In genomic region chr17:56074097-56074826, GRCm38 (mm10) we compare ENCODE assay signal across 8 mouse cellular contexts. TPM values are rescaled to one million over a fixed set of nuclear protein-coding genes. Genes with fewer than 3 reads are reported as not detected.
DNase-seq lines count a peak whose midpoint lies in the region; ATAC-seq and TF ChIP-seq lines count a peak whose summit lies in the region.

No protein-coding gene starts in this region.

- H3K9me3 ChIP-seq in G1E (replicated peaks) = no peaks in the 10 kb centered on the region
- no peaks in the 10 kb centered on the region for H3K9me3 ChIP-seq in forebrain, embryonic 15.5 days
- no peaks in the 10 kb centered on the region for H3K9me3 ChIP-seq in lung, postnatal 0 days (ENCODE audit: low read length)

- peaks cover 42% of the 10 kb centered on the region for H3K4me1 ChIP-seq in G1E (ENCODE audit: insufficient read depth, low read depth, low read length)
- H3K4me1 ChIP-seq in forebrain, embryonic 15.5 days = peaks cover 15% of the 10 kb centered on the region
- H3K4me1 ChIP-seq in lung, postnatal 0 days (ENCODE audit: insufficient read depth, low read depth, low read length) = peaks cover 12% of the 10 kb centered on the region; the same call in 1 of the 2 replicates
- H3K4me1 ChIP-seq in thymus, adult 2 months (replicated peaks; ENCODE audit: control insufficient read depth, insufficient read depth, low read length) = peaks cover 14% of the 10 kb centered on the region

- intact Hi-C loops in heart, postnatal 10 days (cut with DNase I) = loop anchor here (2.0 kb wide), 1 partner anchor 33 kb away; the partner anchor contains the start of gene Chaf1a

- no peak for TF ChIP-seq EP300 in lung, postnatal 0 days (IDR thresholded peaks at IDR 0.05)

- peak overlapping the region; percentile 83 for H3K27ac ChIP-seq in forebrain, embryonic 15.5 days (replicated peaks)
- H3K27ac ChIP-seq in lung, postnatal 0 days (ENCODE audit: low read length) = peak overlapping the region; percentile 98; the same call in 1 of the 2 replicates
- H3K27ac ChIP-seq in thymus, adult 2 months (ENCODE audit: control insufficient read depth, insufficient read depth, low read length) = peak overlapping the region; percentile 83

- WGBS in forebrain, embryonic 15.5 days = 9% methylated on average over 22 of the region's 22 CpGs
- WGBS in large intestine, adult 2 months = 7% methylated on average over 22 of the region's 22 CpGs
- 7% methylated on average over 22 of the region's 22 CpGs for WGBS in lung, postnatal 0 days
- 9% methylated on average over 22 of the region's 22 CpGs for WGBS in thymus, adult 2 months

- H3K4me2 ChIP-seq in forebrain, embryonic 15.5 days (replicated peaks) = peak overlapping the region; percentile 64
- H3K4me2 ChIP-seq in lung, postnatal 0 days (replicated peaks; ENCODE audit: low read depth, low read length) = peak overlapping the region; percentile 68

- H3K4me3 ChIP-seq in G1E (ENCODE audit: low read depth, low read length) = peak overlapping the region; percentile 75
- H3K4me3 ChIP-seq in forebrain, embryonic 15.5 days = peak overlapping the region; percentile 54
- H3K4me3 ChIP-seq in lung, postnatal 0 days (ENCODE audit: low read depth, low read length) = peak overlapping the region; percentile 80
- H3K4me3 ChIP-seq in thymus, adult 2 months (ENCODE audit: control insufficient read depth, insufficient read depth, low read length) = peak overlapping the region; percentile 83

- H3K36me3 ChIP-seq in G1E (replicated peaks) = peaks cover 46% of the 10 kb centered on the region
- H3K36me3 ChIP-seq in forebrain, embryonic 15.5 days = peaks cover 42% of the 10 kb centered on the region
- peaks cover 21% of the 10 kb centered on the region for H3K36me3 ChIP-seq in lung, postnatal 0 days (ENCODE audit: insufficient read depth, low read length)
- H3K36me3 ChIP-seq in thymus, adult 2 months (ENCODE audit: control insufficient read depth, insufficient read depth, low read length) = peaks cover 16% of the 10 kb centered on the region

- no peaks in the 10 kb centered on the region for H3K27me3 ChIP-seq in G1E (ENCODE audit: insufficient read depth, low read length)
- no peaks in the 10 kb centered on the region for H3K27me3 ChIP-seq in forebrain, embryonic 15.5 days
- H3K27me3 ChIP-seq in lung, postnatal 0 days (replicated peaks; ENCODE audit: insufficient read depth, low read length) = no peaks in the 10 kb centered on the region
- no peaks in the 10 kb centered on the region for H3K27me3 ChIP-seq in thymus, adult 2 months (ENCODE audit: control insufficient read depth, insufficient read depth, low read length)

- peak; percentile 12; the same call in 1 of the 2 replicates for ATAC-seq in G1E (ENCODE audit: extremely low read depth, insufficient number of reproducible peaks, low FRiP score, poor library complexity, severe bottlenecking)
- peak; percentile 3 for ATAC-seq in forebrain, embryonic 15.5 days (replicated peaks)
- peak; percentile 50 for ATAC-seq in lung, postnatal 0 days

- DNase-seq in G1E (ENCODE audit: low spot score) = peak; percentile 82
- DNase-seq in c-Kit-positive CD71-negative TER-119-negative erythroid progenitor cells, embryonic 14.5 days (ENCODE audit: low read depth) = peak; percentile 86
- DNase-seq in heart, postnatal 10 days = peak; percentile 85 to 90
- DNase-seq in large intestine, adult 2 months (ENCODE audit: low read depth, low spot score) = peak; percentile 64
- DNase-seq in lung, postnatal 0 days (ENCODE audit: low spot score) = peak; percentile 96
- peak; percentile 80 for DNase-seq in ovary, adult 18-20 months (ENCODE audit: low spot score)
- DNase-seq in thymus, adult 2 months = peak; percentile 77

- peak overlapping the region; percentile 64 for H3K9ac ChIP-seq in forebrain, embryonic 15.5 days (replicated peaks)
- H3K9ac ChIP-seq in lung, postnatal 0 days (replicated peaks; ENCODE audit: low read depth) = peak overlapping the region; percentile 69

- TF ChIP-seq CTCF in G1E (IDR thresholded peaks at IDR 0.05; ENCODE audit: low read depth, low read length) = no peak
- TF ChIP-seq CTCF in lung, postnatal 0 days (IDR thresholded peaks at IDR 0.05) = no peak
- no peak for TF ChIP-seq CTCF in thymus, adult 2 months (IDR thresholded peaks at IDR 0.05; ENCODE audit: borderline replicate concordance, control insufficient read depth, extremely low read depth, insufficient read depth, low read length, poor library complexity)

- TF ChIP-seq POLR2A in thymus, adult 2 months (IDR thresholded peaks at IDR 0.05; ENCODE audit: control insufficient read depth, extremely low read depth, insufficient read depth, low read length, poor library complexity) = no peak

RNA-seq across cellular contexts. Expression of gene Ubxn6, which starts 0.6 kb away (rescaled TPM):
- 9.0 and 9.3 TPM in 2 replicates for total RNA-seq in G1E (2014; fragmentation: Nextera tagmentation)
- 17.1 and 19.1 TPM in 2 replicates for total RNA-seq in G1E (2017)
- 21.2 and 21.4 TPM in 2 replicates for polyA plus RNA-seq in G1E (2012)
- 81.1 and 89.5 TPM in 2 replicates for polyA plus RNA-seq in forebrain, embryonic 15.5 days (2015; fragmentation: Nextera tagmentation; extraction: Ambion mirVana)
- total RNA-seq in heart, postnatal 10 days (2021) = 10 to 100 TPM; 50.9 to 57.4 TPM
- polyA plus RNA-seq in large intestine, adult 2 months (2012; rRNA removed) = 51.6 and 65.0 TPM in 2 replicates
- 59.7 and 60.4 TPM in 2 replicates for polyA plus RNA-seq in lung, postnatal 0 days (2015; fragmentation: Nextera tagmentation; extraction: Ambion mirVana)
- polyA plus RNA-seq in thymus, adult 2 months (2012; rRNA removed) = 76.7 and 93.1 TPM in 2 replicates

RNA-seq across cellular contexts. Expression of gene Hdgfl2, which starts 5.2 kb away (rescaled TPM):
- total RNA-seq in G1E (2014; fragmentation: Nextera tagmentation) (31.1 and 37.6 TPM in 2 replicates), G1E (2017) (73.3 and 76.0 TPM in 2 replicates)
- polyA plus RNA-seq in G1E (2012) = 174 and 201 TPM in 2 replicates
- polyA plus RNA-seq in forebrain, embryonic 15.5 days (2015; fragmentation: Nextera tagmentation; extraction: Ambion mirVana) = 144 and 167 TPM in 2 replicates
- total RNA-seq in heart, postnatal 10 days (2021) = 10 to 100 TPM; 38.9 to 42.2 TPM
- 22.2 and 26.6 TPM in 2 replicates for polyA plus RNA-seq in large intestine, adult 2 months (2012; rRNA removed)
- polyA plus RNA-seq in lung, postnatal 0 days (2015; fragmentation: Nextera tagmentation; extraction: Ambion mirVana) = 58.4 and 61.7 TPM in 2 replicates
- polyA plus RNA-seq in thymus, adult 2 months (2012; rRNA removed) = 80.6 and 83.3 TPM in 2 replicates

RNA-seq across cellular contexts. Expression of gene Chaf1a, which starts 34.0 kb away (rescaled TPM):
- total RNA-seq in G1E (2014; fragmentation: Nextera tagmentation) = 31.2 and 32.9 TPM in 2 replicates
- total RNA-seq in G1E (2017) = 29.0 and 31.3 TPM in 2 replicates
- 84.1 and 143 TPM in 2 replicates for polyA plus RNA-seq in G1E (2012)
- polyA plus RNA-seq in forebrain, embryonic 15.5 days (2015; fragmentation: Nextera tagmentation; extraction: Ambion mirVana) = 10.8 and 14.3 TPM in 2 replicates
- total RNA-seq in heart, postnatal 10 days (2021) = 1 to 10 TPM; 5.2 to 6.3 TPM
- 6.9 and 7.0 TPM in 2 replicates for polyA plus RNA-seq in large intestine, adult 2 months (2012; rRNA removed)
- polyA plus RNA-seq in lung, postnatal 0 days (2015; fragmentation: Nextera tagmentation; extraction: Ambion mirVana) = 3.0 and 3.2 TPM in 2 replicates
- polyA plus RNA-seq in thymus, adult 2 months (2012; rRNA removed) = 16.9 and 21.4 TPM in 2 replicates

RNA-seq across cellular contexts. Expression of gene Plin4, which starts 35.3 kb away (rescaled TPM):
- total RNA-seq in G1E (2014; fragmentation: Nextera tagmentation) = not detected in 2 replicates
- total RNA-seq in G1E (2017) = 0.05 and 0.06 TPM in 2 replicates
- not detected in 2 replicates for polyA plus RNA-seq in G1E (2012)
- 0.11 TPM in 2 replicates for polyA plus RNA-seq in forebrain, embryonic 15.5 days (2015; fragmentation: Nextera tagmentation; extraction: Ambion mirVana)
- 100 to 1,000 TPM in 1 of 2 experiments, 10 to 100 TPM in 1; 80.9 to 155 TPM for total RNA-seq in heart, postnatal 10 days (2021)
- 12.9 and 18.1 TPM in 2 replicates for polyA plus RNA-seq in large intestine, adult 2 months (2012; rRNA removed)
- polyA plus RNA-seq in lung, postnatal 0 days (2015; fragmentation: Nextera tagmentation; extraction: Ambion mirVana) = 0.05 and 0.08 TPM in 2 replicates
- polyA plus RNA-seq in thymus, adult 2 months (2012; rRNA removed) = 16.7 and 29.0 TPM in 2 replicates

RNA-seq across cellular contexts. Expression of gene Sh3gl1, which starts 37.8 kb away (rescaled TPM):
- 21.6 and 24.3 TPM in 2 replicates for total RNA-seq in G1E (2014; fragmentation: Nextera tagmentation)
- 28.5 and 30.1 TPM in 2 replicates for total RNA-seq in G1E (2017)
- polyA plus RNA-seq in G1E (2012) = 64.2 and 74.6 TPM in 2 replicates
- polyA plus RNA-seq in forebrain, embryonic 15.5 days (2015; fragmentation: Nextera tagmentation; extraction: Ambion mirVana) = 120 and 122 TPM in 2 replicates
- 10 to 100 TPM; 32.0 to 33.9 TPM for total RNA-seq in heart, postnatal 10 days (2021)
- 56.9 and 68.9 TPM in 2 replicates for polyA plus RNA-seq in large intestine, adult 2 months (2012; rRNA removed)
- 97.1 and 105 TPM in 2 replicates for polyA plus RNA-seq in lung, postnatal 0 days (2015; fragmentation: Nextera tagmentation; extraction: Ambion mirVana)
- polyA plus RNA-seq in thymus, adult 2 months (2012; rRNA removed) = 216 and 248 TPM in 2 replicates

Comparison
In these comparisons a context has a peak if more than half of its experiments do, and no peak if none do; other contexts are left out.
1. Peak in every context shown above with its lines: DNase-seq, ATAC-seq, H3K4me3 ChIP-seq and H3K27ac ChIP-seq.